Mouse (Mus musculus): ENCODE results near the gene Exoc8. TPM values are rescaled to one million over a fixed set of nuclear protein-coding genes. Genes with fewer than 3 reads are reported as not detected.

Exoc8 gene
- polyA plus RNA-seq, 1 experiment = 10.1 TPM

DNA sequence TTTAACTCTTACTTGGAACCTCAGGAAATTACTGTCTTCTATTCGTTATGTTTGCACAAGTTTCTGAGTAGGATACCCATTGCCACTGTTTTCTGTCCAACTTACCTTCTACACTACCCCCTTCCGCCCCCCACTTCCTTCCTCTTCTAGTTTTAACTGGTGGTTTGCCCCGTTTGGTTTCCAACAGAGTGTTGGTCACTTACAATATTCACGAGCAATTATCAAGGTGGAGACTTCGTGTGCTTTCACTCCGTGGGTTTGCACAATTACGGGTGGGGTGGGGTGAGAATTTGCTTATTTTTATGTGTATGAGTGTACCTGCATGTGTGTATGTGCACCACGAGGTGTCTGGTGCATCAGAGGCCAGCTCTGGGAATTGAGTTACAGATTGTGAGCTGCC, 33.8 kb downstream of the Exoc8 start:
- no peaks in the 10 kb centered on the region for H3K9me3 ChIP-seq (replicated peaks; ENCODE audit: control insufficient read depth, insufficient read depth, low read length, poor library complexity, severe bottlenecking)
- TF ChIP-seq CTCF (IDR thresholded peaks at IDR 0.05; ENCODE audit: low read depth, low read length) = no peak
- TF ChIP-seq POLR2A (IDR thresholded peaks at IDR 0.05; ENCODE audit: insufficient read depth, low read length) = no peak
- TF ChIP-seq EP300 (IDR thresholded peaks at IDR 0.05; ENCODE audit: insufficient read depth, low read depth, low read length) = no peak
- H3K9ac ChIP-seq (ENCODE audit: low read depth, poor library complexity, severe bottlenecking) = peak overlapping the region; percentile 92
- H3K4me1 ChIP-seq (ENCODE audit: control insufficient read depth, insufficient read depth, low read length) = peaks cover 1% of the 10 kb centered on the region
- no peak overlapping the region for H3K27ac ChIP-seq (ENCODE audit: insufficient read depth, low read length)
- no peaks in the 10 kb centered on the region for H3K27me3 ChIP-seq (ENCODE audit: control insufficient read depth, insufficient read depth, low read length, poor library complexity, severe bottlenecking)
- H3K36me3 ChIP-seq (ENCODE audit: control insufficient read depth, insufficient read depth, low read length, poor library complexity, severe bottlenecking) = peaks cover 24% of the 10 kb centered on the region
- peak overlapping the region; percentile 96 for H3K4me3 ChIP-seq (ENCODE audit: low read depth, low read length)

GRCm38 (mm10) chr8:124863163-124863677, 34.3 kb downstream of the Exoc8 start:
- Histone ChIP-seq H3K27ac (ENCODE audit: insufficient read depth, low read length) (no peak overlapping the region), H3K9ac (ENCODE audit: low read depth, poor library complexity, severe bottlenecking) (peak overlapping the region; percentile 92), H3K27me3 (ENCODE audit: control insufficient read depth, insufficient read depth, low read length, poor library complexity, severe bottlenecking) (no peaks in the 10 kb centered on the region), H3K9me3 (replicated peaks; ENCODE audit: control insufficient read depth, insufficient read depth, low read length, poor library complexity, severe bottlenecking) (no peaks in the 10 kb centered on the region), H3K36me3 (ENCODE audit: control insufficient read depth, insufficient read depth, low read length, poor library complexity, severe bottlenecking) (peaks cover 29% of the 10 kb centered on the region), H3K4me1 (ENCODE audit: control insufficient read depth, insufficient read depth, low read length) (peaks cover 1% of the 10 kb centered on the region), H3K4me3 (ENCODE audit: low read depth, low read length) (peak overlapping the region; percentile 96)
- no peak for TF ChIP-seq POLR2A (IDR thresholded peaks at IDR 0.05; ENCODE audit: insufficient read depth, low read length)
- no peak for TF ChIP-seq CTCF (IDR thresholded peaks at IDR 0.05; ENCODE audit: low read depth, low read length)
- no peak for TF ChIP-seq EP300 (IDR thresholded peaks at IDR 0.05; ENCODE audit: insufficient read depth, low read depth, low read length)

GRCm38 (mm10) chr8:124862321-124863162, 35.0 kb downstream of the Exoc8 start, which contains the start of the genes Gnpat and 2810004N23Rik:
Gnpat (plus strand) TSS chr8:124863033.
2810004N23Rik (minus strand) TSS chr8:124863120.
- H3K9me3 ChIP-seq (replicated peaks; ENCODE audit: control insufficient read depth, insufficient read depth, low read length, poor library complexity, severe bottlenecking) = no peaks in the 10 kb centered on the region
- peaks cover 35% of the 10 kb centered on the region for H3K36me3 ChIP-seq (ENCODE audit: control insufficient read depth, insufficient read depth, low read length, poor library complexity, severe bottlenecking)
- TF ChIP-seq CTCF (IDR thresholded peaks at IDR 0.05; ENCODE audit: low read depth, low read length) (no peak), EP300 (IDR thresholded peaks at IDR 0.05; ENCODE audit: insufficient read depth, low read depth, low read length) (0 out of 2 replicates have a peak, but pooled peaks have one; percentile 20), POLR2A (IDR thresholded peaks at IDR 0.05; ENCODE audit: insufficient read depth, low read length) (no peak)

DNA sequence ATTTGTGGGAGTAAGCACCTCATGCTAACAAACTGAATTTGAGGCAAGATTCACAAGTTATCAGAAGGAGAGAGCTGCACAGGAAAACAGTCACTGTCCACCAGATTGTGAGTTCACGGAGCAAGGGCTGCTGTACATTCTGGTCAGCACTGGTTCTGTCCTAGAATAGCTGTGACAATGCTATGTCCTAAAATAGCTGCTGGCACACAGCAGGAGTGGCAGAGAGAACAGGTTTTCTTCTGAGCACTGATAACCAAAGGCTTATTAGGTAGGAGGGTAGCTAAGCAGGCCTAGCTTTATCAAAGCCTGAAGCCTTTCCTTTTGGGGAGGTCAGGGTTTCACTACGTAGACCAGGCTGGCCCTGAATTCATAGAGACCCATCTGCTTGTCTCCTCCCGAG, 37.3 kb downstream of the Exoc8 start:
- H3K36me3 ChIP-seq (ENCODE audit: control insufficient read depth, insufficient read depth, low read length, poor library complexity, severe bottlenecking) = peaks cover 58% of the 10 kb centered on the region
- no peaks in the 10 kb centered on the region for H3K9me3 ChIP-seq (replicated peaks; ENCODE audit: control insufficient read depth, insufficient read depth, low read length, poor library complexity, severe bottlenecking)
- H3K4me1 ChIP-seq (ENCODE audit: control insufficient read depth, insufficient read depth, low read length) = peaks cover 1% of the 10 kb centered on the region
- H3K4me3 ChIP-seq (ENCODE audit: low read depth, low read length) = no peak overlapping the region
- TF ChIP-seq EP300 (IDR thresholded peaks at IDR 0.05; ENCODE audit: insufficient read depth, low read depth, low read length) (no peak), CTCF (IDR thresholded peaks at IDR 0.05; ENCODE audit: low read depth, low read length) (no peak), POLR2A (IDR thresholded peaks at IDR 0.05; ENCODE audit: insufficient read depth, low read length) (no peak)
- no peaks in the 10 kb centered on the region for H3K27me3 ChIP-seq (ENCODE audit: control insufficient read depth, insufficient read depth, low read length, poor library complexity, severe bottlenecking)
- no peak overlapping the region for H3K27ac ChIP-seq (ENCODE audit: insufficient read depth, low read length)
- H3K9ac ChIP-seq (ENCODE audit: low read depth, poor library complexity, severe bottlenecking) = no peak overlapping the region

More at GRCm38 (mm10) chr8:124862321-124863162, 35.0 kb downstream of the Exoc8 start, which contains the start of the genes Gnpat and 2810004N23Rik:
- Histone ChIP-seq H3K4me1 (ENCODE audit: control insufficient read depth, insufficient read depth, low read length) (peaks cover 1% of the 10 kb centered on the region), H3K9ac (ENCODE audit: low read depth, poor library complexity, severe bottlenecking) (peak within 1 kb of the TSS; percentile 92), H3K27ac (ENCODE audit: insufficient read depth, low read length) (peak within 1 kb of the TSS; percentile 8), H3K27me3 (ENCODE audit: control insufficient read depth, insufficient read depth, low read length, poor library complexity, severe bottlenecking) (no peaks in the 10 kb centered on the region), H3K4me3 (ENCODE audit: low read depth, low read length) (peak within 1 kb of the TSS; percentile 96)

GRCm38 (mm10) chr8:124859466-124859865, 38.0 kb downstream of the Exoc8 start:
- TF ChIP-seq POLR2A (IDR thresholded peaks at IDR 0.05; ENCODE audit: insufficient read depth, low read length) = no peak
- TF ChIP-seq EP300 (IDR thresholded peaks at IDR 0.05; ENCODE audit: insufficient read depth, low read depth, low read length) = no peak
- peak; percentile 69 for TF ChIP-seq CTCF (IDR thresholded peaks at IDR 0.05; ENCODE audit: low read depth, low read length)
- Histone ChIP-seq H3K4me3 (ENCODE audit: low read depth, low read length) (no peak overlapping the region), H3K9ac (ENCODE audit: low read depth, poor library complexity, severe bottlenecking) (no peak overlapping the region), H3K36me3 (ENCODE audit: control insufficient read depth, insufficient read depth, low read length, poor library complexity, severe bottlenecking) (peaks cover 65% of the 10 kb centered on the region), H3K27me3 (ENCODE audit: control insufficient read depth, insufficient read depth, low read length, poor library complexity, severe bottlenecking) (no peaks in the 10 kb centered on the region), H3K27ac (ENCODE audit: insufficient read depth, low read length) (no peak overlapping the region), H3K9me3 (replicated peaks; ENCODE audit: control insufficient read depth, insufficient read depth, low read length, poor library complexity, severe bottlenecking) (no peaks in the 10 kb centered on the region), H3K4me1 (ENCODE audit: control insufficient read depth, insufficient read depth, low read length) (peaks cover 1% of the 10 kb centered on the region)

DNA sequence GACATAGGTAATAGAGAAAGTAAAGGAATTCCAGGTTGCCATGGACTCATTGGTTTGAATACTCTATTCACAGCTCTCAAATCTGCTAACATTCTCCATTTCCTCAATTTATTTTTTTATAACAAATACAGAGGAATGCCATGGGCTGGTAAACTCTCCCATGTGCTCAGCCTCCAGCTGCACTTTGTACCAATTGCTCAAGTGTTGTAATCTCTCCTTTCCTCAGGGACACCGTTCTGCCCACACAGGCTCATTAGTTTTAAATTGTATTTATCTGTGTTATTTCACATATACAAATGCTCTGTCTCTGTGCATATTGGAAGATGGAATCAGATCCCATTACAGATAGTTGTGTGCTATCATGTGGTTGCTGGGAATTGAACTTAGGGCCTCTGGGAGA, 44.0 kb downstream of the Exoc8 start:
- H3K4me3 ChIP-seq (ENCODE audit: low read depth, low read length) = no peak overlapping the region
- TF ChIP-seq EP300 (IDR thresholded peaks at IDR 0.05; ENCODE audit: insufficient read depth, low read depth, low read length) (no peak), CTCF (IDR thresholded peaks at IDR 0.05; ENCODE audit: low read depth, low read length) (no peak), POLR2A (IDR thresholded peaks at IDR 0.05; ENCODE audit: insufficient read depth, low read length) (no peak)
- H3K36me3 ChIP-seq (ENCODE audit: control insufficient read depth, insufficient read depth, low read length, poor library complexity, severe bottlenecking) = peaks cover 61% of the 10 kb centered on the region
- no peaks in the 10 kb centered on the region for H3K27me3 ChIP-seq (ENCODE audit: control insufficient read depth, insufficient read depth, low read length, poor library complexity, severe bottlenecking)
- H3K9me3 ChIP-seq (replicated peaks; ENCODE audit: control insufficient read depth, insufficient read depth, low read length, poor library complexity, severe bottlenecking) = no peaks in the 10 kb centered on the region
- H3K4me1 ChIP-seq (ENCODE audit: control insufficient read depth, insufficient read depth, low read length) = no peaks in the 10 kb centered on the region
- H3K9ac ChIP-seq (ENCODE audit: low read depth, poor library complexity, severe bottlenecking) = no peak overlapping the region
- no peak overlapping the region for H3K27ac ChIP-seq (ENCODE audit: insufficient read depth, low read length)

Data from ES-Bruce4 (cell line).